Mouse (Mus musculus): ENCODE measurements around the gene Slit3. TPM values are rescaled to one million over a fixed set of nuclear protein-coding genes. Genes with fewer than 3 reads are reported as not detected.

Slit3 gene
- total and polyA plus RNA-seq, 3 experiments, result 0.55 to 4.8 (median 2.8) TPM

DNA sequence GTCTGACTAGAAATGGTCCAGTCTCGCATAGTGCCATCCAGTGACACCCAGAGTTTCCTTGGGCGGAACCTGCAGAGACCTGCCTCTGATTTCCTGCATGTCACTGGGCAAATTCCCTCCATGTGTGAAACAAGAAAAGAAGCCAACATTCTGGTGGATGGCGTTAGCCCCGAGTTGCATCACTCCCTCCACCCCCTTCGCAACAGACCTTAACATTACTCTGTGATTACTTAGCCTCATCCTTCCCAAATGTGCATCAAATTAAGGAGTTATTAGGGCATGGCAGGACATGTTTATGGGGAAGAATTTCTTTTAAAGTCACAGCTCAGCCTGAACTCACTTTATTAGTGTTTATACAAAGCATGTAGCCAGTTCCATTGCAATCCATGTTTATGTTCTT, 35.7 kb downstream of the Slit3 start:
- Histone ChIP-seq H3K9me3 (replicated peaks; ENCODE audit: low read length) (no peaks in the 10 kb centered on the region), H3K4me3 (replicated peaks in 1 of 3; ENCODE audit: low read depth in 2 of 3, low read length in 2 of 3, poor library complexity in 1 of 3) (no peak overlapping the region), H3K4me2 (ENCODE audit: insufficient read depth, low read depth, poor library complexity, severe bottlenecking) (no peak overlapping the region), H3K27me3 (replicated peaks) (no peaks in the 10 kb centered on the region), H3K36me3 (replicated peaks in 1 of 2; ENCODE audit: control insufficient read depth in 1 of 2, insufficient read depth in 1 of 2, low read length in 1 of 2) (no peaks in the 10 kb centered on the region), H3K4me1 (ENCODE audit: control insufficient read depth in 1 of 2, insufficient read depth in 2 of 2) (peaks cover 2 to 13% of the 10 kb centered on the region in 2 experiments; a peak in 3 of 4 replicates), H3K79me2 (replicated peaks; ENCODE audit: control insufficient read depth, extremely low read depth, insufficient read depth, poor library complexity, severe bottlenecking) (no peaks in the 10 kb centered on the region), H3K9ac (ENCODE audit: insufficient read depth, low read depth) (no peak overlapping the region), H3K27ac (ENCODE audit: insufficient read depth, low read depth) (no peak overlapping the region)
- dilution Hi-C loops (cut with MboI; ENCODE audit: extremely low pct_ligation_motif_present, extremely low pct_unique_long_range_greater_than_20kb, low sequenced_read_pairs), result no loop called here
- TF ChIP-seq RAD21 (IDR thresholded peaks at IDR 0.05; ENCODE audit: low read depth, low read length), result no peak
- no peak for TF ChIP-seq ETS1 (conservative IDR thresholded peaks at IDR 0.05; ENCODE audit: low read depth, low read length)
- TF ChIP-seq KAT2A (IDR thresholded peaks at IDR 0.05; ENCODE audit: insufficient replicate concordance, low read length), result no peak
- TF ChIP-seq MYC (IDR thresholded peaks at IDR 0.05; ENCODE audit: low read depth, low read length), result no peak
- no peak for TF ChIP-seq NELFE (IDR thresholded peaks at IDR 0.05; ENCODE audit: low read depth, low read length)
- TF ChIP-seq USF1 (IDR thresholded peaks at IDR 0.05; ENCODE audit: low read depth, low read length), result no peak
- TF ChIP-seq POLR2A (IDR thresholded peaks at IDR 0.05; ENCODE audit: low read depth, low read length), result no peak
- no peak for TF ChIP-seq CTCF (conservative IDR thresholded peaks at IDR 0.05 in 1 of 2, IDR thresholded peaks at IDR 0.05 in 1 of 2; ENCODE audit: low read depth in 2 of 2, low read length in 2 of 2)
- TF ChIP-seq CHD2 (IDR thresholded peaks at IDR 0.05; ENCODE audit: low read length), result no peak
- TF ChIP-seq ZC3H11A (IDR thresholded peaks at IDR 0.05; ENCODE audit: low read depth, low read length), result no peak
- no peak for TF ChIP-seq EP300 (IDR thresholded peaks at IDR 0.05; ENCODE audit: low read length)
- TF ChIP-seq TCF12 (IDR thresholded peaks at IDR 0.05; ENCODE audit: low read depth, low read length), result no peak
- no peak for TF ChIP-seq MAZ (IDR thresholded peaks at IDR 0.05; ENCODE audit: low read depth, low read length)
- TF ChIP-seq MEF2A (IDR thresholded peaks at IDR 0.05; ENCODE audit: borderline replicate concordance, low read depth, low read length), result no peak
- TF ChIP-seq USF2 (conservative IDR thresholded peaks at IDR 0.05; ENCODE audit: low read depth, low read length), result no peak
- TF ChIP-seq UBTF (IDR thresholded peaks at IDR 0.05; ENCODE audit: low read depth, low read length), result no peak
- TF ChIP-seq MXI1 (IDR thresholded peaks at IDR 0.05; ENCODE audit: low read depth, low read length), result no peak
- no peak for TF ChIP-seq IRF4 (IDR thresholded peaks at IDR 0.05; ENCODE audit: low read depth, low read length)
- DNase-seq (ENCODE audit: extremely low read depth), result no peak
- in situ Hi-C loops (cut with MboI; ENCODE audit: low pct_ligation_motif_present, low pct_unique_long_range_greater_than_20kb, low sequenced_read_pairs), result no loop called here

DNA sequence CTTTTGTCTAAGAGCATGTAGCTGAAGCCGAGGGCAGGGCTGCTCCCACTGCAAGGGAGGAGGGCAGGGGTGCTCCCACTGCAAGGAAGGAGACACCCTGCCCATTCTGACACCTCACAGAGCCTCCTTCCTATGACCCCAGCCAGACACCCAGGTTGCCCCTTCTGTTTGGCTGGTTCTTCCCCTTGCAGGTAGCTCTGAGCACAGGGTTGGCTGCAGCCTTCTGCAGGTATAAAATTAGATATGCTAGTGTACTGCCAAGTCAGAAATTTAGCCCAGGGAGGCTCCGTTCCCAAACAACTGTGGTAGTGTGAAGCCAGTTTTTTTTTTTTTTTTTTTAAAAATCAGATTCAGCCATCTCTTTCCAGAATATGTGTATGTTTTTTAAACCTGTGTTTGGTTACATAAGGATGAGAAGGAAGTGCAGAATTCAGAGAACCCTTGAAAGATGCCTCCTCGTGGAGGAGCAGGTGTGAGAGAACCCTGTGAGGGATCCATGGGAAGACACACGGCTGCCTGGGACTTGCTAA, 39.7 kb downstream of the Slit3 start:
- TF ChIP-seq IRF4 (IDR thresholded peaks at IDR 0.05; ENCODE audit: low read depth, low read length) (no peak), ETS1 (conservative IDR thresholded peaks at IDR 0.05; ENCODE audit: low read depth, low read length) (no peak), JUND (conservative IDR thresholded peaks at IDR 0.05; ENCODE audit: low read depth, low read length) (no peak), POLR2A (IDR thresholded peaks at IDR 0.05; ENCODE audit: low read depth, low read length) (no peak), ZKSCAN1 (IDR thresholded peaks at IDR 0.05; ENCODE audit: borderline replicate concordance, low read depth, low read length) (no peak)
- dilution Hi-C loops (cut with MboI; ENCODE audit: extremely low pct_ligation_motif_present, extremely low pct_unique_long_range_greater_than_20kb, low sequenced_read_pairs), result no loop called here

More for the DNA sequence above, 39.7 kb downstream of the Slit3 start:
- Histone ChIP-seq H3K36me3 (replicated peaks in 1 of 2; ENCODE audit: control insufficient read depth in 1 of 2, insufficient read depth in 1 of 2, low read length in 1 of 2) (no peaks in the 10 kb centered on the region), H3K27me3 (replicated peaks) (no peaks in the 10 kb centered on the region), H3K4me3 (replicated peaks in 1 of 3; ENCODE audit: low read depth in 2 of 3, low read length in 2 of 3, poor library complexity in 1 of 3) (no peak overlapping the region), H3K79me2 (replicated peaks; ENCODE audit: control insufficient read depth, extremely low read depth, insufficient read depth, poor library complexity, severe bottlenecking) (no peaks in the 10 kb centered on the region), H3K27ac (ENCODE audit: insufficient read depth, low read depth) (no peak overlapping the region), H3K4me2 (ENCODE audit: insufficient read depth, low read depth, poor library complexity, severe bottlenecking) (no peak overlapping the region), H3K9ac (ENCODE audit: insufficient read depth, low read depth) (no peak overlapping the region), H3K4me1 (ENCODE audit: control insufficient read depth in 1 of 2, insufficient read depth in 2 of 2) (peaks cover 5 to 14% of the 10 kb centered on the region in 2 experiments; a peak in 3 of 4 replicates), H3K9me3 (replicated peaks; ENCODE audit: low read length) (no peaks in the 10 kb centered on the region)
- in situ Hi-C loops (cut with MboI; ENCODE audit: low pct_ligation_motif_present, low pct_unique_long_range_greater_than_20kb, low sequenced_read_pairs), result no loop called here
- no peak for DNase-seq (ENCODE audit: extremely low read depth)
